Comparison of ENCODE assay signal across 8 mouse cellular contexts in genomic region chr11:69765221-69766125, GRCm38 (mm10). TPM values are rescaled to one million over a fixed set of nuclear protein-coding genes. Genes with fewer than 3 reads are reported as not detected.
A peak's percentile ranks its signal among the peaks of the same experiment; 100 is the strongest.
DNase-seq lines count a peak whose midpoint lies in the region; ATAC-seq and TF ChIP-seq lines count a peak whose summit lies in the region.

Zbtb4 (plus strand) TSS chr11:69765912.

- peak within 1 kb of the TSS; percentile 94 for H3K27ac ChIP-seq in forebrain, embryonic 10.5 days

- intact Hi-C loops in heart, postnatal 10 days (cut with DNase I): loop anchor here (2.0 kb wide), 1 partner anchor 37 kb away; no protein-coding TSS in a partner anchor

- H3K36me3 ChIP-seq in G1E (replicated peaks): peaks cover 18% of the 10 kb centered on the region
- no peaks in the 10 kb centered on the region for H3K36me3 ChIP-seq in forebrain, embryonic 10.5 days (replicated peaks)

- TF ChIP-seq CTCF in G1E (IDR thresholded peaks at IDR 0.05; ENCODE audit: low read depth, low read length): no peak
- no peak for TF ChIP-seq CTCF in lung, adult 2 months (IDR thresholded peaks at IDR 0.05; ENCODE audit: insufficient read depth, low read length)

- peak; percentile 48 for DNase-seq in G1E (ENCODE audit: low spot score)
- peak; percentile 70 for DNase-seq in adrenal gland, postnatal 25 days
- DNase-seq in forebrain, embryonic 10.5 days (ENCODE audit: extremely low spot score, low spot score): peak; percentile 44
- DNase-seq in heart, postnatal 10 days: peak; percentile 56 to 66
- DNase-seq in kidney, postnatal 36 days: peak; percentile 48 to 71
- DNase-seq in lung, adult 2 months: peak; percentile 58

- no peak for ATAC-seq in G1E (ENCODE audit: extremely low read depth, insufficient number of reproducible peaks, low FRiP score, poor library complexity, severe bottlenecking)
- peak; percentile 36 for ATAC-seq in neutrophil, adult 5-6 weeks (ENCODE audit: extremely low read depth, insufficient number of reproducible peaks, low FRiP score, poor library complexity, severe bottlenecking)
- ATAC-seq in megakaryocyte-erythroid progenitor cell, adult 5-6 weeks (replicated peaks; ENCODE audit: low FRiP score, low TSS enrichment, poor library complexity, severe bottlenecking): no peak

- H3K9me3 ChIP-seq in G1E (replicated peaks): no peaks in the 10 kb centered on the region
- no peaks in the 10 kb centered on the region for H3K9me3 ChIP-seq in forebrain, embryonic 10.5 days

- H3K4me1 ChIP-seq in G1E (ENCODE audit: insufficient read depth, low read depth, low read length): peaks cover 43% of the 10 kb centered on the region
- H3K4me1 ChIP-seq in forebrain, embryonic 10.5 days: peaks cover 41% of the 10 kb centered on the region
- peaks cover 17% of the 10 kb centered on the region for H3K4me1 ChIP-seq in lung, adult 2 months (ENCODE audit: control insufficient read depth, insufficient read depth, low read length)

- 18% methylated on average over 55 of the region's 55 CpGs for WGBS in forebrain, embryonic 10.5 days
- 16% methylated on average over 36 of the region's 55 CpGs for WGBS in lung, adult 2 months

- peak; percentile 70; the same call in 1 of the 2 replicates for TF ChIP-seq POLR2A in lung, adult 2 months (IDR thresholded peaks at IDR 0.05; ENCODE audit: borderline replicate concordance, extremely low read depth, low read depth, low read length)

- peak within 1 kb of the TSS; percentile 80 for H3K4me3 ChIP-seq in G1E (ENCODE audit: low read depth, low read length)
- peak within 1 kb of the TSS; percentile 92 for H3K4me3 ChIP-seq in forebrain, embryonic 10.5 days
- peak within 1 kb of the TSS; percentile 99 for H3K4me3 ChIP-seq in lung, adult 2 months (replicated peaks; ENCODE audit: extremely low read depth, low read depth, low read length)

- no peaks in the 10 kb centered on the region for H3K27me3 ChIP-seq in G1E (ENCODE audit: insufficient read depth, low read length)
- H3K27me3 ChIP-seq in forebrain, embryonic 10.5 days (ENCODE audit: poor library complexity, severe bottlenecking): peaks cover 20% of the 10 kb centered on the region

RNA-seq across cellular contexts. Expression of gene Zbtb4, which starts in this region (rescaled TPM):
- 18.4 and 19.0 TPM in 2 replicates for total RNA-seq in G1E (2014; fragmentation: Nextera tagmentation)
- total RNA-seq in G1E (2017): 5.6 and 8.6 TPM in 2 replicates
- 13.0 and 13.4 TPM in 2 replicates for polyA plus RNA-seq in G1E (2012)
- 39.5 and 65.8 TPM in 2 replicates for total RNA-seq in adrenal gland, postnatal 25 days (2021)
- polyA plus RNA-seq in forebrain, embryonic 10.5 days (2016; fragmentation: Nextera tagmentation; extraction: Ambion mirVana): 0.46 and 0.77 TPM in 2 replicates
- total RNA-seq in heart, postnatal 10 days (2021): 10 to 100 TPM; 42.2 to 43.9 TPM
- polyA plus RNA-seq in lung, adult 2 months (2012; rRNA removed): 104 and 106 TPM in 2 replicates
- total RNA-seq in neutrophil, adult 5-6 weeks (2017): 22.0 and 27.8 TPM in 2 replicates
- total RNA-seq in megakaryocyte-erythroid progenitor cell, adult 5-6 weeks (2014; fragmentation: Nextera tagmentation): 2.8 and 4.0 TPM in 2 replicates
- 1.1 and 2.1 TPM in 2 replicates for total RNA-seq in megakaryocyte-erythroid progenitor cell, adult 5-6 weeks (2017)

Comparison
In these comparisons a context has a peak if more than half of its experiments do, and no peak if none do; other contexts are left out.
1. Peak in DNase-seq, H3K4me3 ChIP-seq and H3K27ac ChIP-seq in forebrain, embryonic 10.5 days; RNA of the gene not detected or under 1 TPM.